Mouse (Mus musculus) kidney, embryonic 15.5 days (tissue): ENCODE data around the gene Zfp982. TPM values are rescaled to one million over a fixed set of nuclear protein-coding genes. Genes with fewer than 3 reads are reported as not detected.

Experiments used
- polyA plus RNA-seq: library from polyadenylated mRNA; unstranded; fragments of >200 nt; fragmentation: Nextera tagmentation; extraction: Ambion mirVana; gene quantifications from 2 replicates; pipeline ENCODE4 v1.2.1, GENCODE M21; 2015

The Zfp982 gene
- polyA plus RNA-seq, 1 experiment from 2014 or later, result 7.7 TPM

Other genes starting within 250 kb of the Zfp982 start
- 0.23 and 0.31 TPM in 2 replicates for gene Zfp988, start 186.7 kb upstream of the Zfp982 start, polyA plus RNA-seq
- gene Zfp978, start 131.1 kb upstream of the Zfp982 start, polyA plus RNA-seq, result 0.33 TPM in 1 of 2 replicates, not detected in the other
- 0.36 and 0.49 TPM in 2 replicates for gene Gm16503, start 47.8 kb downstream of the Zfp982 start, polyA plus RNA-seq
- gene Zfp985, start 60.9 kb downstream of the Zfp982 start, polyA plus RNA-seq, result 0.30 and 0.53 TPM in 2 replicates
- gene Zfp979, start 150.1 kb downstream of the Zfp982 start, polyA plus RNA-seq, result 4.0 TPM in 2 replicates
- gene Zfp534, start 210.1 kb downstream of the Zfp982 start, polyA plus RNA-seq, result not detected in 2 replicates